Mouse (Mus musculus): ENCODE data around the gene Cradd.

DNA sequence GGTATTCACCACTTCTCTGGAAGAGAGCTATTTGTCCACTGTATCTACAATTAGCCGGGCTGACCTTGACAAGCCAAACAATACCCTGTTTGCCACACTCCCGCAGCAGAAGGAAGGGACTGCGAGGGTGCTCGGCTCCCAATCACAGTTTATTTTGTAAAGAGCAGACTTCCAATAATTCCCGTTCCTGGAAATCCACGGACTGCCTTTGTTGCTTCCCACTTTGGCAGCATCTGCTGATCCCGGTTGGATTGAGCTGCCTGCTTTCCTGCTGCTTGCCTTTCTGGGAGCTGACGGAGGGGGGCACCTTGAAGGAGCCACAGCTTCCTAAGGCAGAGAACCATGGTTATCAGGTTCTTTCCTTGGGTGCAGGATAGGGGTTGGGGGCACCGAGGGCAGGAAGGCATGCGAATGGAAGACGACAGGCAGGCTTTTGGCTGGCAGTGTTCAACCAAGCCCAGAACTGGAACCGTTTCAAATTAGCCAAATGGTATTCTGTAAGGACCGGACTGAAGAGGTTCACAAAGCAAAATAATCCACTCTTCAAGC lies 69.4 kb downstream of the Cradd start:
- TF ChIP-seq CTCF (IDR thresholded peaks at IDR 0.05) (peak; percentile 48), EP300 (IDR thresholded peaks at IDR 0.05) (peak; percentile 61)
